Mouse (Mus musculus): ENCODE results near the gene Actr2. TPM values are rescaled to one million over a fixed set of nuclear protein-coding genes. Genes with fewer than 3 reads are reported as not detected.
"Not testable (repeated sequence)": the region's sequence is repeated elsewhere in the genome, so short reads cannot be mapped to it uniquely, and the experiment has no call there.

Actr2 gene
- polyA plus RNA-seq, 1 experiment, result 30.2 TPM

DNA sequence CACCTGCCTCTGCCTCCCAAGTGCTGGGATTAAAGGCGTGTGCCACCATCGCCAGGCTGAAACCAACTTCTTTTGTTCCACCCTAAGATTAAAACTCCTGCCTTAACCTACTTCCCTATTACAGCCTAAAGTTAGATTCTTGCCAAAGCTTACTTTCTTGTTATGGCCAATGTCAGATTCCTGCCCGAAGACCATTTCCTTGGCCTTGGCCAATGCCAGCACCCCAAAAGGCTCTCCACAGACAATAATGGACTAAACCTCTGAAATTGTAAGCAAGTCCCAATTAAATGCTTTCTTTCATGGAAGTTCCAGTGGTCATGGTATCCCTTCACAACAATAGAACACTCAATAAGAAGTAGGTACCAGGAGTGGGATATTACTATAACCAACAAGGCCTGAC lies 37.2 kb upstream of the Actr2 start:
- TF ChIP-seq MYOD1 (IDR thresholded peaks at IDR 0.05; ENCODE audit: control insufficient read depth in 1 of 3, insufficient read length in 2 of 3, low read depth in 2 of 3), result no peak
- no peak for TF ChIP-seq TCF12 (IDR thresholded peaks at IDR 0.05; ENCODE audit: insufficient read depth, poor library complexity, severe bottlenecking)
- TF ChIP-seq USF1 (IDR thresholded peaks at IDR 0.05; ENCODE audit: low read depth), result no peak
- no peak for TF ChIP-seq REST (IDR thresholded peaks at IDR 0.05; ENCODE audit: insufficient read depth, insufficient read length)
- no peak for TF ChIP-seq MAX (IDR thresholded peaks at IDR 0.05; ENCODE audit: low read depth)
- TF ChIP-seq POLR2AphosphoS2 (IDR thresholded peaks at IDR 0.05; ENCODE audit: insufficient read length, low read depth), result no peak
- no peak for TF ChIP-seq POLR2A (IDR thresholded peaks at IDR 0.05; ENCODE audit: insufficient read length, low read depth)
- TF ChIP-seq E2F4 (IDR thresholded peaks at IDR 0.05; ENCODE audit: insufficient read depth), result no peak
- TF ChIP-seq TCF3 (IDR thresholded peaks at IDR 0.05; ENCODE audit: insufficient read length, low read depth), result no peak
- TF ChIP-seq SRF (IDR thresholded peaks at IDR 0.05; ENCODE audit: control insufficient read depth, insufficient read length, low read depth), result no peak
- TF ChIP-seq CEBPB (IDR thresholded peaks at IDR 0.05; ENCODE audit: insufficient read depth, poor library complexity, severe bottlenecking), result no peak
- TF ChIP-seq MYOG (IDR thresholded peaks at IDR 0.05; ENCODE audit: control insufficient read depth in 1 of 3, insufficient read depth in 1 of 3, insufficient read length in 2 of 3, low read depth in 2 of 3), result no peak
- no peak overlapping the region for H3K4me2 ChIP-seq (ENCODE audit: low read depth)
- no peaks in the 10 kb centered on the region for H3K27me3 ChIP-seq (ENCODE audit: control insufficient read depth, insufficient read depth, insufficient read length)

DNA sequence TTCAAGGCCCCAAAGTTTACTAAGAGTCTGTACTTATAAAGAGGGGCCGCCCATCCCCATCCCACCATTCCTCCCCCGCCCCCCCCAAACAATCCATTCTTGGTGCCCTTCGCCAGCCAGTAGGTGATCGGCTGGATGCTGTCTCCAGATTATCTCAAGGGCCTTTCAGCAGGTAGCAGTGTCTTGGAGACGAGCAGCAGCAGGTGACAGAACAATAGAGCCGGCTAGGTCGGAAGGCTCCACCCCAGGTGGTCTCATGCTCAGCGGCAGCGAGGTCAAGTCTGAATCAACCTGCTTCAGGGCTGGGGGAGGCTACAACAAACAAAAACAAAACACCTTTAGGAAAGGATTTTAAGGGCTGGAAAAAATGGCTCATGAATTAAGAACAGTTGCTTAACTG lies 32.7 kb upstream of the Actr2 start:
- Histone ChIP-seq H3K79me2 (ENCODE audit: control insufficient read depth, insufficient read depth) (no peaks in the 10 kb centered on the region), H3K4me3 (no peak overlapping the region), H3ac (ENCODE audit: control insufficient read depth, insufficient read length) (no peak overlapping the region), H3K36me3 (ENCODE audit: control insufficient read depth, insufficient read depth) (no peaks in the 10 kb centered on the region), H3K27me3 (ENCODE audit: control insufficient read depth, insufficient read depth, insufficient read length) (no peaks in the 10 kb centered on the region), H3K4me2 (ENCODE audit: low read depth) (no peak overlapping the region)
- no peak for TF ChIP-seq USF1 (IDR thresholded peaks at IDR 0.05; ENCODE audit: low read depth)
- TF ChIP-seq POLR2A (IDR thresholded peaks at IDR 0.05; ENCODE audit: insufficient read length, low read depth), result no peak
- no peak for TF ChIP-seq MYOD1 (IDR thresholded peaks at IDR 0.05; ENCODE audit: control insufficient read depth in 1 of 3, insufficient read length in 2 of 3, low read depth in 2 of 3)
- no peak for TF ChIP-seq TCF3 (IDR thresholded peaks at IDR 0.05; ENCODE audit: insufficient read length, low read depth)
- TF ChIP-seq E2F4 (IDR thresholded peaks at IDR 0.05; ENCODE audit: insufficient read depth), result no peak
- TF ChIP-seq CEBPB (IDR thresholded peaks at IDR 0.05; ENCODE audit: insufficient read depth, poor library complexity, severe bottlenecking), result no peak
- no peak for TF ChIP-seq SRF (IDR thresholded peaks at IDR 0.05; ENCODE audit: control insufficient read depth, insufficient read length, low read depth)
- no peak for TF ChIP-seq MAX (IDR thresholded peaks at IDR 0.05; ENCODE audit: low read depth)
- TF ChIP-seq POLR2AphosphoS2 (IDR thresholded peaks at IDR 0.05; ENCODE audit: insufficient read length, low read depth), result no peak
- no peak for TF ChIP-seq TCF12 (IDR thresholded peaks at IDR 0.05; ENCODE audit: insufficient read depth, poor library complexity, severe bottlenecking)
- no peak for TF ChIP-seq MYOG (IDR thresholded peaks at IDR 0.05; ENCODE audit: control insufficient read depth in 1 of 3, insufficient read depth in 1 of 3, insufficient read length in 2 of 3, low read depth in 2 of 3)
- no peak for TF ChIP-seq REST (IDR thresholded peaks at IDR 0.05; ENCODE audit: insufficient read depth, insufficient read length)

More for the DNA sequence above, 37.2 kb upstream of the Actr2 start:
- H3K4me3 ChIP-seq, result no peak overlapping the region
- H3K79me2 ChIP-seq (ENCODE audit: control insufficient read depth, insufficient read depth), result no peaks in the 10 kb centered on the region
- H3K36me3 ChIP-seq (ENCODE audit: control insufficient read depth, insufficient read depth), result no peaks in the 10 kb centered on the region
- no peak overlapping the region for H3ac ChIP-seq (ENCODE audit: control insufficient read depth, insufficient read length)

GRCm38 (mm10) chr11:20144536-20145263 lies 32.0 kb upstream of the Actr2 start:
- H3K4me3 ChIP-seq, result no peak overlapping the region
- H3ac ChIP-seq (ENCODE audit: control insufficient read depth, insufficient read length), result no peak overlapping the region
- no peaks in the 10 kb centered on the region for H3K36me3 ChIP-seq (ENCODE audit: control insufficient read depth, insufficient read depth)
- H3K79me2 ChIP-seq (ENCODE audit: control insufficient read depth, insufficient read depth), result no peaks in the 10 kb centered on the region
- H3K27me3 ChIP-seq (ENCODE audit: control insufficient read depth, insufficient read depth, insufficient read length), result no peaks in the 10 kb centered on the region
- no peak overlapping the region for H3K4me2 ChIP-seq (ENCODE audit: low read depth)
- TF ChIP-seq POLR2AphosphoS2 (IDR thresholded peaks at IDR 0.05; ENCODE audit: insufficient read length, low read depth) (no peak), E2F4 (IDR thresholded peaks at IDR 0.05; ENCODE audit: insufficient read depth) (no peak), POLR2A (IDR thresholded peaks at IDR 0.05; ENCODE audit: insufficient read length, low read depth) (no peak), CEBPB (IDR thresholded peaks at IDR 0.05; ENCODE audit: insufficient read depth, poor library complexity, severe bottlenecking) (no peak), USF1 (IDR thresholded peaks at IDR 0.05; ENCODE audit: low read depth) (no peak), REST (IDR thresholded peaks at IDR 0.05; ENCODE audit: insufficient read depth, insufficient read length) (no peak), TCF12 (IDR thresholded peaks at IDR 0.05; ENCODE audit: insufficient read depth, poor library complexity, severe bottlenecking) (no peak), MYOG (IDR thresholded peaks at IDR 0.05; ENCODE audit: control insufficient read depth in 1 of 3, insufficient read depth in 1 of 3, insufficient read length in 2 of 3, low read depth in 2 of 3) (no peak), SRF (IDR thresholded peaks at IDR 0.05; ENCODE audit: control insufficient read depth, insufficient read length, low read depth) (no peak)

DNA sequence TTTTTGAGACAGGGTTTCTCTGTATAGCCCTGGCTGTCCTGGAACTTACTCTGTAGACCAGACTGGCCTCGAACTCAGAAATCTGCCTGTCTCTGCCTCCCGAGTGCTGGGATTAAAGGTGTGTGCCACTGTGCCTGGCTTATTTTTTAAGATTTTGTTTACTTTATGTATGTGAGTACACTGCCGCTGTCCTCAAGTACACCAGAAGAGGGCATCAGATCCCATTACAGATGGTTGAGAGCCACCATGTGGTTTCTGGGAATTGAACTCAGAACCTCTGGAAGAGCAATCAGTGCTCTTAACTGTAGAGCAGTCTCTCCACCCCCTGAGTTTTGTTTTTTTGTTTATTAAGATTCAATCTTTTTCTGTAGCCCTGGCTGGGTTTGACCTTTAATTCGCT lies 31.0 kb upstream of the Actr2 start:
- not testable (repeated sequence) for H3K27me3 ChIP-seq (ENCODE audit: control insufficient read depth, insufficient read depth, insufficient read length); H3K36me3 ChIP-seq (ENCODE audit: control insufficient read depth, insufficient read depth)

GRCm38 (mm10) chr11:20142516-20142915 lies 29.8 kb upstream of the Actr2 start:
- Histone ChIP-seq H3K27me3 (ENCODE audit: control insufficient read depth, insufficient read depth, insufficient read length) (no peaks in the 10 kb centered on the region), H3K4me2 (ENCODE audit: low read depth) (no peak overlapping the region), H3ac (ENCODE audit: control insufficient read depth, insufficient read length) (no peak overlapping the region), H3K4me3 (no peak overlapping the region), H3K79me2 (ENCODE audit: control insufficient read depth, insufficient read depth) (no peaks in the 10 kb centered on the region), H3K36me3 (ENCODE audit: control insufficient read depth, insufficient read depth) (no peaks in the 10 kb centered on the region)
- no peak for TF ChIP-seq E2F4 (IDR thresholded peaks at IDR 0.05; ENCODE audit: insufficient read depth)

More for the DNA sequence above, 31.0 kb upstream of the Actr2 start:
- H3K4me3 ChIP-seq; H3K79me2 ChIP-seq (ENCODE audit: control insufficient read depth, insufficient read depth); H3K4me2 ChIP-seq (ENCODE audit: low read depth); H3ac ChIP-seq (ENCODE audit: control insufficient read depth, insufficient read length): not testable (repeated sequence)

Data from myocyte (in vitro differentiated cells).